Mouse (Mus musculus) MEL (cell line): ENCODE results near the gene Top3b. TPM values are rescaled to one million over a fixed set of nuclear protein-coding genes. Genes with fewer than 3 reads are reported as not detected.

Experiments
- DNase-seq: peaks from one replicate; pipeline ENCODE4 v3.0.0; 2011; ENCODE audit warnings: low read depth, low spot score
- H3K27ac ChIP-seq: 2 replicates; pipeline ENCODE4 v1.5.1; 2012; ENCODE audit warnings: low read depth, mild to moderate bottlenecking, control low read depth, low read length, moderate library complexity; ENCODE audit not compliant: control insufficient read depth
- H3K27me3 ChIP-seq, 2 experiments: fragments of 150-350 bp in 1 of 2; sonication (generic) in 1 of 2; 2 replicates each; pipeline ENCODE4 v1.6.1; 2012; ENCODE audit warnings: low read length in 2 of 2, mild to moderate bottlenecking in 2 of 2, improper control_type of control experiment in 1 of 2, moderate library complexity in 1 of 2; ENCODE audit not compliant: insufficient read depth in 2 of 2, control insufficient read depth in 1 of 2
- H3K36me3 ChIP-seq, 2 experiments: 2 replicates each; pipeline ENCODE4 v1.6.1; 2012 to 2014; ENCODE audit warnings: low read length in 2 of 2, improper control_type of control experiment in 1 of 2, inconsistent platforms in 1 of 2, mild to moderate bottlenecking in 1 of 2; ENCODE audit not compliant: insufficient read depth in 2 of 2, control insufficient read depth in 1 of 2
- H3K4me1 ChIP-seq, 2 experiments: fragments of 150-350 bp in 1 of 2; sonication (generic) in 1 of 2; 2 replicates each; pipeline ENCODE4 v1.6.1; 2012; ENCODE audit warnings: low read length in 2 of 2, improper control_type of control experiment in 1 of 2, mild to moderate bottlenecking in 1 of 2; ENCODE audit not compliant: insufficient read depth in 2 of 2, control insufficient read depth in 1 of 2
- H3K4me3 ChIP-seq, 2 experiments: fragments of 150-350 bp in 1 of 2; sonication (generic) in 1 of 2; 2 replicates each; pipeline ENCODE4 v1.5.1; 2012; ENCODE audit warnings: low read depth in 2 of 2, low read length in 2 of 2, mild to moderate bottlenecking in 2 of 2, moderate library complexity in 2 of 2, control low read depth in 1 of 2, improper control_type of control experiment in 1 of 2; ENCODE audit not compliant: control insufficient read depth in 1 of 2, insufficient read depth in 1 of 2
- H3K79me2 ChIP-seq: 2 replicates; pipeline ENCODE4 v1.6.1; 2012; ENCODE audit warnings: mild to moderate bottlenecking, low read length, moderate library complexity; ENCODE audit not compliant: control insufficient read depth, poor library complexity, insufficient read depth
- H3K9ac ChIP-seq: 2 replicates; pipeline ENCODE4 v1.6.1; 2012; ENCODE audit warnings: low read depth, mild to moderate bottlenecking, control low read depth, low read length, moderate library complexity; ENCODE audit not compliant: control insufficient read depth, poor library complexity, severe bottlenecking
- H3K9me3 ChIP-seq: fragments of 150-350 bp; sonication (generic); replicated peaks from 2 replicates; pipeline ENCODE4 v1.6.1; 2012; ENCODE audit warnings: mild to moderate bottlenecking, low read length, improper control_type of control experiment, moderate library complexity; ENCODE audit not compliant: insufficient read depth
- BHLHE40 ChIP-seq: IDR thresholded peaks from 2 replicates; pipeline ENCODE4 v1.6.1; 2012; ENCODE audit warnings: low read depth, mild to moderate bottlenecking, inconsistent platforms, low read length, improper control_type of control experiment, borderline replicate concordance
- CHD1 ChIP-seq: IDR thresholded peaks from 2 replicates; pipeline ENCODE4 v1.6.1; 2012; ENCODE audit warnings: low read depth, mild to moderate bottlenecking, inconsistent platforms, low read length, improper control_type of control experiment
- E2F4 ChIP-seq: IDR thresholded peaks from 2 replicates; pipeline ENCODE4 v1.6.1; 2011; ENCODE audit warnings: low read depth, low read length, improper control_type of control experiment, borderline replicate concordance
- GATA1 ChIP-seq: IDR thresholded peaks from 2 replicates; pipeline ENCODE4 v1.6.1; 2011; ENCODE audit warnings: low read depth, low read length, improper control_type of control experiment
- HCFC1 ChIP-seq: IDR thresholded peaks from 2 replicates; pipeline ENCODE4 v1.6.1; 2012; ENCODE audit warnings: low read depth, mild to moderate bottlenecking, inconsistent platforms, low read length, improper control_type of control experiment, moderate library complexity
- JUND ChIP-seq: IDR thresholded peaks from 2 replicates; pipeline ENCODE4 v1.6.1; 2011; ENCODE audit warnings: low read depth, mild to moderate bottlenecking, improper control_type of control experiment, low read length
- MAX ChIP-seq: IDR thresholded peaks from 2 replicates; pipeline ENCODE4 v1.6.1; 2011; ENCODE audit warnings: low read length, improper control_type of control experiment
- MAZ ChIP-seq: IDR thresholded peaks from 2 replicates; pipeline ENCODE4 v1.6.1; 2012; ENCODE audit warnings: low read depth, mild to moderate bottlenecking, inconsistent platforms, low read length, improper control_type of control experiment
- MXI1 ChIP-seq: IDR thresholded peaks from 2 replicates; pipeline ENCODE4 v1.6.1; 2011; ENCODE audit warnings: mild to moderate bottlenecking, low read depth, low read length, improper control_type of control experiment
- MYB ChIP-seq: IDR thresholded peaks from 2 replicates; pipeline ENCODE4 v1.6.1; 2011; ENCODE audit warnings: mild to moderate bottlenecking, low read depth, low read length, improper control_type of control experiment
- MYC ChIP-seq: IDR thresholded peaks from 2 replicates; pipeline ENCODE4 v1.6.1; 2011; ENCODE audit warnings: low read depth, mild to moderate bottlenecking, low read length, improper control_type of control experiment, moderate library complexity
- NELFE ChIP-seq: IDR thresholded peaks from 2 replicates; pipeline ENCODE4 v1.6.1; 2011; ENCODE audit warnings: low read depth, low read length, improper control_type of control experiment
- POLR2A ChIP-seq, 2 experiments: IDR thresholded peaks; 2 replicates each; pipeline ENCODE4 v1.6.1; 2011 to 2012; ENCODE audit warnings: low read length in 2 of 2, mild to moderate bottlenecking in 2 of 2, control low read depth in 1 of 2, improper control_type of control experiment in 1 of 2, low read depth in 1 of 2, moderate library complexity in 1 of 2; ENCODE audit not compliant: control insufficient read depth in 1 of 2, insufficient read depth in 1 of 2, poor library complexity in 1 of 2
- POLR2AphosphoS2 ChIP-seq: IDR thresholded peaks from 2 replicates; pipeline ENCODE4 v1.6.1; 2011; ENCODE audit warnings: low read length, improper control_type of control experiment
- RAD21 ChIP-seq: IDR thresholded peaks from 2 replicates; pipeline ENCODE4 v1.6.1; 2011; ENCODE audit warnings: mild to moderate bottlenecking, low read depth, low read length, improper control_type of control experiment
- SMC3 ChIP-seq: IDR thresholded peaks from 2 replicates; pipeline ENCODE4 v1.6.1; 2011; ENCODE audit warnings: low read depth, low read length, improper control_type of control experiment
- TBP ChIP-seq: IDR thresholded peaks from 2 replicates; pipeline ENCODE4 v1.8.0; 2011; ENCODE audit warnings: low read depth, low read length, improper control_type of control experiment
- TCF12 ChIP-seq: IDR thresholded peaks from 2 replicates; pipeline ENCODE4 v1.6.1; 2014; ENCODE audit warnings: low read depth, mild to moderate bottlenecking, inconsistent platforms, low read length, improper control_type of control experiment, moderate library complexity
- USF1 ChIP-seq: IDR thresholded peaks from 2 replicates; pipeline ENCODE4 v1.6.1; 2014; ENCODE audit warnings: low read depth, mild to moderate bottlenecking, inconsistent platforms, low read length, improper control_type of control experiment, moderate library complexity
- polyA plus RNA-seq, 2 experiments: library from polyadenylated mRNA; stranded (reverse) in 1 of 2; unstranded in 1 of 2; fragments of >175 nt in 1 of 2; fragments of >200 nt in 1 of 2; gene quantifications; 2 replicates each; pipeline versions ENCODE4 v1.2.1 to v1.2.4; 2012; ENCODE audit warnings: low replicate concordance in 2 of 2, low read depth in 1 of 2; ENCODE audit not compliant: insufficient read length in 2 of 2, insufficient read depth in 1 of 2, missing spikeins in 1 of 2
- total RNA-seq: library from RNA; depleted of rRNA; stranded (reverse); fragments of 300-350 nt; gene quantifications from 2 replicates; pipeline ENCODE4 v1.2.3, GENCODE M21; 2012

Top3b gene
- total and polyA plus RNA-seq, 3 experiments: 50.5 to 93.2 TPM; not detected in 1

GRCm38 (mm10) chr16:16888341-16888740, 17.8 kb downstream of the Top3b start:
- Histone ChIP-seq H3K4me3 (no peak overlapping the region), H3K4me1 (no peaks in the 10 kb centered on the region), H3K9me3 (no peaks in the 10 kb centered on the region), H3K27ac (no peak overlapping the region), H3K9ac (no peak overlapping the region), H3K27me3 (no peaks in the 10 kb centered on the region), H3K79me2 (no peaks in the 10 kb centered on the region), H3K36me3 (peaks cover 0 to 8% of the 10 kb centered on the region in 2 experiments; a peak in 2 of 4 replicates)
- DNase-seq: no peak
- no peak for TF ChIP-seq TCF12
- TF ChIP-seq MAX: no peak
- no peak for TF ChIP-seq JUND
- TF ChIP-seq GATA1: no peak

- TF ChIP-seq MAX: no peak
- TF ChIP-seq MYC: no peak
- no peak for TF ChIP-seq TBP
- TF ChIP-seq CHD1: no peak
- TF ChIP-seq NELFE: no peak
- TF ChIP-seq BHLHE40: no peak
- TF ChIP-seq POLR2A (IDR thresholded peaks at IDR 0.05; ENCODE audit: control insufficient read depth in 1 of 2, insufficient read depth in 1 of 2, low read depth in 1 of 2, low read length in 2 of 2, poor library complexity in 1 of 2): no peak
- TF ChIP-seq TCF12: no peak
- no peak for TF ChIP-seq GATA1
- no peak for TF ChIP-seq POLR2AphosphoS2
- TF ChIP-seq MXI1: no peak
- no peak for TF ChIP-seq E2F4
- no peak for TF ChIP-seq USF1
- TF ChIP-seq HCFC1: no peak
- no peak for TF ChIP-seq RAD21
- no peak for TF ChIP-seq MAZ
- no peak for TF ChIP-seq MYB
- TF ChIP-seq SMC3: no peak
- TF ChIP-seq, all 39 proteins: peak for 0
- peaks cover 2% of the 10 kb centered on the region in 2 experiments; a peak in 3 of 4 replicates for H3K36me3 ChIP-seq
Observed at GRCm38 (mm10) chr16:16892366-16892765, 21.8 kb downstream of the Top3b start.

More at GRCm38 (mm10) chr16:16892366-16892765, 21.8 kb downstream of the Top3b start:
- Histone ChIP-seq H3K27me3 (no peaks in the 10 kb centered on the region), H3K4me1 (peaks cover 0 to 5% of the 10 kb centered on the region in 2 experiments; a peak in 2 of 4 replicates), H3K4me3 (no peak overlapping the region), H3K79me2 (peaks cover 3% of the 10 kb centered on the region; the same call in 1 of the 2 replicates), H3K27ac (no peak overlapping the region), H3K9ac (no peak overlapping the region), H3K9me3 (no peaks in the 10 kb centered on the region)
- DNase-seq: no peak
